Mouse (Mus musculus) forebrain, postnatal 0 days (tissue): ENCODE data around the gene Tcaf1. TPM values are rescaled to one million over a fixed set of nuclear protein-coding genes. Genes with fewer than 3 reads are reported as not detected.

Source experiments
- ATAC-seq: fragments of 200-750 bp; cut with Nextera tagmentation; 2 replicates; pipeline ENCODE4 v1.8.0; 2017; ENCODE audit warnings: mild to moderate bottlenecking, moderate library complexity
- DNase-seq: peaks from one replicate; pipeline ENCODE4 v3.0.0-alpha.2; 2015
- H3K27ac ChIP-seq: fragments of 300-500 bp; sonication (generic); 2 replicates; pipeline ENCODE4 v1.5.1; 2014; ENCODE audit warnings: low read depth, mild to moderate bottlenecking, antibody characterized with exemption, low read length, moderate library complexity, mixed read lengths
- H3K27me3 ChIP-seq: fragments of 300-500 bp; sonication (generic); 2 replicates; pipeline ENCODE4 v1.6.1; 2014; ENCODE audit warnings: mild to moderate bottlenecking, low read length, mixed read lengths; ENCODE audit not compliant: insufficient read depth
- H3K36me3 ChIP-seq: fragments of 300-500 bp; sonication (generic); 2 replicates; pipeline ENCODE4 v1.6.1; 2014; ENCODE audit warnings: mild to moderate bottlenecking, moderate library complexity; ENCODE audit not compliant: insufficient read depth
- H3K4me1 ChIP-seq: fragments of 300-500 bp; sonication (generic); 2 replicates; pipeline ENCODE4 v1.6.1; 2014; ENCODE audit warnings: antibody characterized with exemption; ENCODE audit not compliant: insufficient read depth
- H3K4me2 ChIP-seq: fragments of 300-500 bp; sonication (generic); 2 replicates; pipeline ENCODE4 v1.6.1; 2014; ENCODE audit warnings: low read depth, mild to moderate bottlenecking, moderate library complexity
- H3K4me3 ChIP-seq: fragments of 300-500 bp; sonication (generic); 2 replicates; pipeline ENCODE4 v1.5.1; 2014; ENCODE audit warnings: low read depth, low read length, mixed read lengths
- H3K9ac ChIP-seq: fragments of 300-500 bp; sonication (generic); 2 replicates; pipeline ENCODE4 v1.6.1; 2014; ENCODE audit warnings: mild to moderate bottlenecking
- H3K9me3 ChIP-seq: fragments of 300-500 bp; sonication (generic); 2 replicates; pipeline ENCODE4 v1.6.1; 2016; ENCODE audit warnings: low read length
- CTCF ChIP-seq: sonication (generic); IDR thresholded peaks from 2 replicates; pipeline ENCODE4 v1.5.1; 2016; ENCODE audit warnings: antibody characterized with exemption, control low read depth, low read depth
- WGBS: fragments of 180-500 bp; shearing (Covaris S2); extraction: QIAGEN DNeasy Blood & Tissue Kit; methylation state at CpG from one replicate; pipeline ENCODE4 v1.1.7; 2014; 5-methylcytosine and 5-hydroxymethylcytosine counted together
- polyA plus RNA-seq: library from polyadenylated mRNA; unstranded; fragments of >200 nt; fragmentation: Nextera tagmentation; extraction: Ambion mirVana; gene quantifications from 2 replicates; pipeline ENCODE4 v1.2.1, GENCODE M21; 2015
- total RNA-seq: library from RNA; depleted of rRNA; stranded (reverse); fragments of >200 nt; gene quantifications from 2 replicates; pipeline ENCODE4 v1.2.3, GENCODE M21; 2014; rRNA removed

Gene Tcaf1
- total RNA-seq (242 and 286 TPM in 2 replicates), polyA plus RNA-seq (147 and 183 TPM in 2 replicates)

DNA sequence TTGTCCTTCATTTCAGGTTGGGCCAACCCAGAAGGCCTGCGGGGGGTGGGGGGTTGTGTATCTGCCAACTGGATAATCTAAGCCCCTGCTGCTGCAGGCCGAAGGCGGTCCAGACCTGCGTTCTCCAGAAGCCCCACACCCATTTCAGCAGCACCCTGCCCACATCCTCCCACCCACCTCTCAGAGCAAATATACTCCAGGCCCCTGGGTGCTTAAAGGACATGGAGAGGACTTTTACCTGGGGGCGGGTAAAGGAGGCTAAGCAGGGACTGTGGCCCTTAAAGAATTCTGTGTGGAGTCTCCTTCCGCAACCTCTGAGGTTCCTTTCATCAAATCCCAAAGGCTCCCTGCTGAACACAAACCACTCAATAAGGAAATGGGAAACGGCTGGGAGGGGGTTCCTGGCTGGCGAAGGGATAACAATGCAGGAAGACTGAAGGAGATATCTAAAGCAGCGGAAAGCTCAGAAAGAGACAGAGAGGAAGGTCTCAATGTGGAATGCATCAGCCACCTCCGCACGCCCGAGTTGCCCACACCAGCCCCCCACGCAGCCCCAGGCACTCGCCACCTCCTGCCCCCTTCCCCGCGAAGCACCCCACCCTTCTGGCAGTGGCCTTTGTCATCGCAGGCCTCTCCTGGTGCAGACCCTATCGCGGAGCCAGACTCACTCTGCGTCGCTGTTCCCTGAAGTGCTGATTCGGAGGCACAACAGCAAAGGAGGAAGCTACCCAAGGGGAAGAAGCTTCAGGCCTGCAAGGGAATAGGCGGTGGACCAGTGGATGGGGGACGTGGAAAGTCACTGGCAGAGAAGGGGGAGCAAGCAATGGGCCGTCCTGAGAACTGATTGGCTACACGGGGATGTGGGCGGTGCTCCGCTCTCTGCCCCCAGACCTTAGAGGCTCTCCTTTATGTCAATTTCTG, at the start of gene Tcaf1:
Tcaf1 (minus strand) TSS at position 798 of the 921 bp plus-strand sequence.
- Histone ChIP-seq H3K9ac (peak within 1 kb of the TSS; percentile 100), H3K27ac (peak within 1 kb of the TSS; percentile 99), H3K4me2 (peak within 1 kb of the TSS; percentile 68), H3K4me3 (peak within 1 kb of the TSS; percentile 84), H3K27me3 (no peaks in the 10 kb centered on the region), H3K36me3 (no peaks in the 10 kb centered on the region), H3K9me3 (no peaks in the 10 kb centered on the region), H3K4me1 (peaks cover 16% of the 10 kb centered on the region)
- DNase-seq (peak; percentile 92), ATAC-seq (peak; percentile 100)
- TF ChIP-seq CTCF = no peak
- 1% methylated on average over 28 of the region's 28 CpGs for WGBS

DNA sequence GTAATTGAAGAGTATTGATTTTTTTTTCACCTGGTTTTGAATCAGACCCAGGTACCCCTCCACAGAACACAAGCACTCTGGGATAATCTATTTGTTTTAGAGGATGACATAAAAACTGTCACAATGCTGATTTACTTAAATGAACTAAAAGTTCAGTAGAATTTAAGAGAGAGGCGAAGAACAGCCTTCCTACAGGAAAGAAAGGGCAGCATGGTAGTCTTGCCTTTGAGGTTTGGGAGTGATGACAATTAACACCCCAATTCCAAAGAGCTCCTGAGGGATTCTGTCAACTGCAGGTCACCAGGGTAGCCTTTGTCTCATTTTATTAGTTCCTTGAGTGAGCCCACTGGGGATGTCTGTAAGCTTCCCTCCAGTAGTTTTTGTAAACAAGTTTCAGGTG, 46.2 kb upstream of the Tcaf1 start, which contains the start of gene Olfr38:
Olfr38 (plus strand) TSS at position 301 of the 400 bp plus-strand sequence.
- Histone ChIP-seq H3K27ac (no peak within 1 kb of the TSS), H3K36me3 (no peaks in the 10 kb centered on the region), H3K27me3 (no peaks in the 10 kb centered on the region), H3K4me2 (no peak within 1 kb of the TSS), H3K4me1 (no peaks in the 10 kb centered on the region), H3K4me3 (no peak within 1 kb of the TSS), H3K9me3 (no peaks in the 10 kb centered on the region), H3K9ac (no peak within 1 kb of the TSS)
- WGBS = 77% methylated on average over 1 of the region's 1 CpGs
- DNase-seq = no peak
- no peak for TF ChIP-seq CTCF
- ATAC-seq = no peak

DNA sequence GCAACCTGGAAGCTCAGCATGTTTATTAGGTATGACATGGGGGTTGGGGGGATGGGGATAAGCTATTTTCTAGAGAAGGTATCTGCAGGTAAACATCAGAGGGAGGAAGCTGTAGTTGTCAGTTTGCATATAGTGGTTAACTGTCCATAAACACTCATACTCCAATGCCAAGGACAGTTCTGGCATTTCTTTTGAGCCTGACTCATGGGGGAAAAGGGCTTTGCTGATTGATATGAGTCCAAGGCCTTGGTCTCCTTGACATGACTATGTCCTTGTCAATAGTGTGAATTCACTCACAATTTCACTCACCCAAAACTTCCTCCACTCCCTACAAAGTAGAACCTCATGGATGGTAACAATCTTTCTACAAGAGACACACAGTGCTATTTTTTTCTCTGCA, 38.0 kb upstream of the Tcaf1 start:
- H3K27me3 ChIP-seq = no peaks in the 10 kb centered on the region
- no peaks in the 10 kb centered on the region for H3K36me3 ChIP-seq
- no peak for DNase-seq
- no peaks in the 10 kb centered on the region for H3K9me3 ChIP-seq
- no peak for TF ChIP-seq CTCF
- no peak overlapping the region for H3K27ac ChIP-seq
- no peak overlapping the region for H3K9ac ChIP-seq
- ATAC-seq = no peak
- no peak overlapping the region for H3K4me2 ChIP-seq
- no peak overlapping the region for H3K4me3 ChIP-seq
- no peaks in the 10 kb centered on the region for H3K4me1 ChIP-seq

DNA sequence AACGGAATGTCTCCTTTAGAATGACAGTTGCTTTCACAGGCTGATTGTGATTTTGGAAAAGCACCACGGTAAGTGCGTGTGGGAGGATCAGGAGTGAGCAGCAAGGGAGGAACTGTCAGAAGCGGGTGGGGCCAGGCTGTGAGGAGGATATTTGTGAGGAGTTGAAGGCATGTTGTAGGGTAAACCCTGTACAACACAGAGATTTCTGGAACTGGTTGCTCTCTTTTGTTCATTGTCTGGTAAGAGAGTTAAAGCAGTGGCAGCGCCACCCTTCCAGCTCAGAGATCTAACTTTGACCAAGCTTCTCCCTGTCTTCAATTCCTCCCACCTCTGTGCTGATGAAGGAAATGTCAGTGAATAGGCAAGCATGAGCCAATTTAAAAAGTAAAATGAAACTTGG, 32.4 kb upstream of the Tcaf1 start:
- no peaks in the 10 kb centered on the region for H3K4me1 ChIP-seq
- no peak for TF ChIP-seq CTCF
- no peaks in the 10 kb centered on the region for H3K9me3 ChIP-seq
- no peaks in the 10 kb centered on the region for H3K27me3 ChIP-seq
- 75% methylated on average over 5 of the region's 5 CpGs for WGBS
- no peak overlapping the region for H3K27ac ChIP-seq
- no peak for ATAC-seq
- H3K4me3 ChIP-seq = no peak overlapping the region
- no peak overlapping the region for H3K9ac ChIP-seq
- no peak for DNase-seq
- no peak overlapping the region for H3K4me2 ChIP-seq
- no peaks in the 10 kb centered on the region for H3K36me3 ChIP-seq

DNA sequence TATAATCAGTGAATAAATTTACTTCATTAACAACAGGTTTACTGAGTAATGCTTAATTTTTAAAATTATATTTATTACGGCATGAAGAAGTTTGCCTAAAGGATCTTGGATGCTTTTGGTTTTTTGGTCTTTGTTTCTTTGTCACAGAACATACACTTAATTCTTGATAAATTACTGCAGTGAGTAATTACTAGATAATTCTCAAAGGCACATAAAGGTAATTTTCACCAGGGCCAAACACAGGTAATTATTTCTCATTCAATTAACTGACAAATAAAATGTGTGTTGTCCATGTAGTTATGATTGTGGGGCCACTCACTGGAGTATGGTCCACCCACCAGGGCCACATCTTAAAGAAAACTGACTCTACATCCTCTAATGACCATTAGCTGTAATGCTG, 29.2 kb upstream of the Tcaf1 start, which contains the start of gene Olfr453:
Olfr453 (plus strand) TSS at position 301 of the 400 bp plus-strand sequence.
- no peak within 1 kb of the TSS for H3K4me3 ChIP-seq
- H3K9ac ChIP-seq = no peak within 1 kb of the TSS
- 95% methylated on average over 1 of the region's 1 CpGs for WGBS
- no peaks in the 10 kb centered on the region for H3K4me1 ChIP-seq
- H3K4me2 ChIP-seq = no peak within 1 kb of the TSS
- TF ChIP-seq CTCF = no peak
- no peak within 1 kb of the TSS for H3K27ac ChIP-seq
- no peaks in the 10 kb centered on the region for H3K9me3 ChIP-seq
- no peak for ATAC-seq
- H3K27me3 ChIP-seq = no peaks in the 10 kb centered on the region
- no peaks in the 10 kb centered on the region for H3K36me3 ChIP-seq
- no peak for DNase-seq

DNA sequence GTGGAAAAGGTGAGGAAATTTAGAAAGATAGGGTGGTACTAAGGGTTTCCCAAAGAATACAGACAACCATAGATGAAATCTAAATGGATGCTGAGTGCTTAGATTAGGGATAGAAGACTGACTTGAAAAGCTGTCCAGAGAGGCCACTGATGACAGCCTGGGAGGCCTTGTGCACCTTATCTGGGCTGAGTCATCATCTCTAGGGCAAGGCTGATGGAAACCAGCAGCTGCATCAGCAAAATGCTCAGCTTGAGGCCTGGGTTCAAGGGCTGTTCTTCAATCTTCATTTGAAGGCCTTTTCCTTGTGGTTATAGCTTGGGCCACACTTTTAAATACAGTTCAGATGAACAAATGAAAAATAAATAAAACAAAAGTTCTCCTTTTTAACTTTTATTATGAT, 8.1 kb upstream of the Tcaf1 start:
- no peaks in the 10 kb centered on the region for H3K4me1 ChIP-seq
- no peak overlapping the region for H3K4me3 ChIP-seq
- no peak for DNase-seq
- H3K36me3 ChIP-seq = no peaks in the 10 kb centered on the region
- no peak for TF ChIP-seq CTCF
- no peak overlapping the region for H3K9ac ChIP-seq
- no peak overlapping the region for H3K4me2 ChIP-seq
- H3K9me3 ChIP-seq = no peaks in the 10 kb centered on the region
- no peak for ATAC-seq
- no peaks in the 10 kb centered on the region for H3K27me3 ChIP-seq
- no peak overlapping the region for H3K27ac ChIP-seq

DNA sequence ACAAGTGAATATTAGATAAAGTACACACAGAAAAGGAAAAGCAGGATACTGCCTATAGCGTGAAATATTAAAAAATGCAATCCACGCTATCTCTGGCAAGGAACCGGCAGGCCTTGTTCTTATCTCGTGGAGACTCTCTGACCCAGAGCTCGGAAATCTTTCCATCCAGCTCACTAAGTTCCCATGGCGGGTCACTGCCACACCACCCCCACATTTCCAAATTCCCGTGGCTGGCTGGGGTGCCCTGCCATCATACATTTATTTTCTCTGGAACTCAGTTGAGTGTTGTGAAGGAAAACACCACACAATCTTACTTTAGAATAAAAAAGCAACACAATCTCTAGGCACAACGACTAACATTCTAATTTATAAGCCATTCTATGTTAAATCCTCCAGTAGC, 4.8 kb upstream of the Tcaf1 start:
- no peak for ATAC-seq
- H3K9me3 ChIP-seq = no peaks in the 10 kb centered on the region
- H3K27me3 ChIP-seq = no peaks in the 10 kb centered on the region
- H3K27ac ChIP-seq = no peak overlapping the region
- H3K36me3 ChIP-seq = no peaks in the 10 kb centered on the region
- no peak overlapping the region for H3K4me3 ChIP-seq
- no peak for TF ChIP-seq CTCF
- H3K4me2 ChIP-seq = no peak overlapping the region
- 78% methylated on average over 8 of the region's 8 CpGs for WGBS
- no peak overlapping the region for H3K9ac ChIP-seq
- H3K4me1 ChIP-seq = no peaks in the 10 kb centered on the region
- DNase-seq = no peak
